Mouse (Mus musculus): ENCODE results near the gene Wfdc3.
A peak's percentile ranks its signal among the peaks of the same experiment; 100 is the strongest.
"Not testable (repeated sequence)": the region's sequence is repeated elsewhere in the genome, so short reads cannot be mapped to it uniquely, and the experiment has no call there.

The Wfdc3 gene

DNA sequence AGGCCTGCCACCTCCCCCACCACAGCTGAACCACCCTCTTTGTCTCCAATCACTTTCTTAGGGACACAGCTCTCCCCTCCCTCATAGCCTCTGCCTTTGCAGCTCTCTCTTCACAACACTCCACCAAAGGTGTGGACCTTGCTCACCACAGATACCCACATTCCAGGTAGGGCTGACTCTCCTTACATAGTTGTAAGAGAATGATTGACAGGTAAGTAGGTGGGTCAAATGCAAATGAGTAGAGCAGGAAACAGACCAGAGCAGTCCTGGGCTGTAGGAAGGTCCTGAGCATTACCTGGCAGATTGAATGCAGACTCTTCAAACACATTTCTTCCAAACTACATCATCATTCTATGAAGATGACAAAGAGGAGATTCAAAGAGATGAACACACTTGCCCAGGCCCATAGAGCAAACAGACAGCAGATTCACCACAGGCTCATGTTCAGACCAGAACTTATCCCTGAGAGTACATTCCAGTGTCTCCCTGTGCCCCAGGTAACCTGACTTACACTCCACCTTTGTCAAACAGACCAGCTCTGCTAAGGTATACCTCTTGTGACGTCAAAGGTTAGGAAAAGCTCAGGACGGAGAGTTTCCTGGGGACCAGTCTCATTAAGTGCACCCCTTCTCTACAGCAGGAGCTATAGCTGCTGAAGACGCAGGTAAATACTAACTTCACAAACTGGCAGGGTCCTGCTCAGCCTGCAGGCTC is 8.2 kb downstream of the Wfdc3 start:
- no peak for DNase-seq (ENCODE audit: low spot score)

DNA sequence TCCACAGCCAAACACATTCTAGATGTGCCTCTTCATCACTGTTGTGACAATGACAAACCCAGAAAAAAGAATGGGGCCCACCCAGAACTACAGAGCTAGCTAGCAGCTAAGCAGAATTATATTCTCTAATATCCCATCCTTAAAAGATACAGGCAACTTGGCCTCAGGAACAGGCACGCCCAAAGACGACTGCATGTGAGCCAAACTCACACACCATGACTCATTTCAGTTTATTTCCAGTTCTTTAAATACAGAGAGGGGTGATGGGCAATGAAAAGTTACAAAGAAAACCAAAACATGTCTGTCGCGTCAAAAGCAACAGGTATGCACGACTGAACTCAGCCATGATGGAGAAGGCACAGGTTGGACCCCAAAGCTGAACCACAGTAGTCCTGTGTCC is 10.3 kb downstream of the Wfdc3 start:
- DNase-seq (ENCODE audit: low spot score), result no peak

DNA sequence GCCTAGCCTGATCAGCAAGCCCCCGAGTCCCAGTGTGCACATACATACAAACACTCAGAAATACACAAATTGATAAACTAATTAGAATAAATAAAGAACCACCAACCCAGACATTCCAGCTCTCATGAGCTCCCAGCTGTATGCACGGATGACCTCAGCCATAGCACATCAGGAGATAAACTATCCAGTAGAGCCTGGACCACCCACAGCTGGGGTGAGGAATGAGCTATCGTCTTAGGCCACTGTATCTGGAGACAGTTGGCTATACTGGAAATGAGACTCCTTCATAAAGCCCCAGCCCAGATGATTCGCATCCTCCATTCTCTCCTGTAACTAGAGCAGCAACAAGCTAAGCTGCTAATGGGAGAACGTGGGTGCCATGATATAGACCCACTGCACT is 10.9 kb downstream of the Wfdc3 start:
- DNase-seq (ENCODE audit: low spot score), result no peak

DNA sequence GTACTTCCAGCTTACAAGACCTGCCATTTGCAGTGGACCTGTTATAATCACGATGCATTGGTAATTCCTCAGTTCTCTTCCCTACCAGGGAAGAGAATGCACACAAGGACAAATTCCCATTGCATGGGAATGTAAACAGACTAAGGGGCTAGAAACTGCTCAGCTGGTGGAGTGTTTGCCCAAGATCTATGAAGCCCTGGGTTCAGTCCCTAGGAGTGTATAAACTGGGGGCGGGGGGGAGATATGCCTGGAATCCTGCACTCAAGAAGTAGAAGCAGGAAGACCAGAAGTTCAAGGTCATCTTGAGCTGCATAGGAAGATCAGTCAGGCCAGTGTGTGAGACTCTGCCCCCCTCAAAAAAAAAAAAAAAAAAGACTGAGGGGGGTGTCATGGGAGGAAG is 12.5 kb downstream of the Wfdc3 start:
- DNase-seq (ENCODE audit: low spot score), result no peak

DNA sequence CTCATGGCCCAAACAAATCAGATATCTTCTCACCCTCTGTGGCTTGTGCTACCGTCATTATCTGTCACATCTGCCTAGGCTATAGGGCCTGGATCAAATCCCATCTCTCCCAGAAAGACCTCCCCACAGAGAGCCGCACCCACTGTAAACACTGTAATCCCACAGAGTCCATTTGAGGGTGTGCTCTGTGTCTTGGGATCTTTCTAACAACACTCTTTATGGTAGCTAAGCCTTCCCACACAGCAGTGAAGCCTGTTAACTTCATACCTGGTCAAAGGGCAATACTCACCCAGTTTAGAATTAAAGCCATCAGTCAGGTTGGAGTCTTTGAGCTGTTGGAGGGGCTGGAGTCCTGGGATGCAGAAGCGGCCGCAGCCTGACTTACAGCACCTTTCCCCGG is 14.0 kb downstream of the Wfdc3 start:
- no peak for DNase-seq (ENCODE audit: low spot score)

DNA sequence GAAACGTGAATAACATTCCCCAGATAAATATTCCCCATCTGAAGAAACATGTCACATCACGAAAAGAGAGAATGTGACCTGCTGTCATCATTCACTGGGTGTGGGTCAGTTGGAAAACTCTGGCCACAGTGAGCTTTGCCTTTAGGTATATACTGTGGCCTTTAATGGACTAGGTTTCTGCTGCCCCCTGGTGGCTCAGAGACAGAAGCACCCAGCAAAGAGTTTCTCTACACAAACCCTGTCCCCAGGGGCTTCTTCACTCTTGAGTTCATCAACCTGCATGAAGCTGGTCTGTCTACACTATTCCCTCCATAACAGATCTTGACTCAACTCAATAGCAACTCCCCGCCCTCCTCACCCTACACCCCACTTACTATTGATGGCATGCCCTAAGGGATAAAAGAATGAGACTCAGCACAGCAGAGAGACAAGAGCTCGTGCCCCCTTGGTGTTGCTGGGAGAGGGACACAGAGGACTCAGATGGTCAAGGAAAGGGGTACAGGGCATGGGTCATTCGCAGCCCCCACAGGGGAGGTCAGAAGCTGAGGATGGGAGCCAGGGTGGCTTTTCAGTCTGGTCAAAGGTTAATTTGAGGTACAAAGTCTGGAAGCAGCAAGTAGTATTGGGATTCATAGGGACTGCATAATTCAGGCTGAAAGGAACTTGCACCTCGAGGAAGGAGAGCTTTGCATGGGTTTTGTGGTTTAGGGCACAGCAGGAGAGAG is 19.7 kb downstream of the Wfdc3 start:
- peak; percentile 57 for DNase-seq (ENCODE audit: low spot score)

DNA sequence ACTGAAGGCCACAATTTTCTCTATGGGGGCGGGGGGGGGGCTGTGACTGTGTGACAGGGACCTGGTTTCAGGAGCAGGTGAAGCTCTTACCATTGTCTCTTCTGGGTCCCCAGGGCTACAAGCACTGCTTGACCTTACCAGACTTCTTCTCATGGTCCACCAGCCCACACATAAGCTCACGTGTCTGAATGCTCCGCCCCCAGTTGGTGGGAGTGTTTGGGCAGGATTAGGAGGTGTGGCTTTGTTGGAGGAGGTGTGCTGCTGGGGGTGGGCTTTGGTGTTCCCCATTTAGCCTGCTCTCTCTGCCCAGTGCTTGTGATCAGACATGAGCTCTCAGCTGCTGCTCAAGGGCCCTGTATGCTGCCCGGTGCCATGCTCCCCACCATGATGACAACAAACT is 22.5 kb downstream of the Wfdc3 start:
- no peak for DNase-seq (ENCODE audit: low spot score)

DNA sequence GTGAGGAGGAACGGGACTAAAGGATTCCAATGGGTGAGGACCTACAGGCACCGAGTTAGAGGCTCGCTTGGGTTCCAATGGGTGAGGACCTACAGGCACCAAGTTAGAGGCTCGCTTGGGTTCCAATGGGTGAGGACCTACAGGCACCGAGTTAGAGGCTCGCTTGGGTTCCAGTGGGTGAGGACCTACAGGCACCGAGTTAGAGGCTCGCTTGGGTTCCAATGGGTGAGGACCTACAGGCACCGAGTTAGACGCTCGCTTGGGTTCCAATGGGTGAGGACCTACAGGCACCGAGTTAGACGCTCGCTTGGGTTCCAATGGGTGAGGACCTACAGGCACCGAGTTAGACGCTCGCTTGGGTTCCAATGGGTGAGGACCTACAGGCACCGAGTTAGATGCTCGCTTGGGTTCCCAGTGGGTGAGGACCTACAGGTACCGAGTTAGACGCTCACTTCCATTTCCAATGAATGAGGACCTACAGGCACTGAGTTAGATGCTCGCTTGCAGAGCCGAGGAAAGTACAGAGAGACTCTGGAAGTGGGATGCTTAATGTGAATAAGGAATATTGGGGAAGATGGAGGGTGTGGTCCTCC is 29.4 kb downstream of the Wfdc3 start:
- not testable (repeated sequence) for DNase-seq (ENCODE audit: low spot score)

DNA sequence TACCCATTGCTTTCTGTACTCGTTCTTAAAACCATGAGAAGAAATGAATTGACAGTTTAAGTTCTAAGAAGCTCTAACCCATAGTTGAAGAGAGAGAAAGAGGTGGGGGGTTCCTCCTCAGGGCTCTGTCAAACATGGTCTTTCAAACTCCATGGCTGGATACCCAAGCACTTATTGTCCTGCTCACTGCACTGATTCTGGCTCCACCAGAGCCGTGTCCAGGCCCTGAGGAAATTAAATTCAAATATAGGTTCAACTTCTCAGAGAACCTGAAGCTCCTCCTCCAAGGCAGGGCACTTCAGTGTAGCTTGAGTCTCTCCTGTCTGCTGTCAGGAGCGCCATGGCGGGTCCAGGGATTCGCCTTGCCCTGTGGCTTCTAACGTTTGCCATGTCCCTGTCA is 30.7 kb downstream of the Wfdc3 start, which contains the start of gene Spint5:
Gene Spint5, plus strand, starts transcription at position 301 of the 400 bp plus-strand sequence.
- DNase-seq (ENCODE audit: low spot score), result no peak

DNA sequence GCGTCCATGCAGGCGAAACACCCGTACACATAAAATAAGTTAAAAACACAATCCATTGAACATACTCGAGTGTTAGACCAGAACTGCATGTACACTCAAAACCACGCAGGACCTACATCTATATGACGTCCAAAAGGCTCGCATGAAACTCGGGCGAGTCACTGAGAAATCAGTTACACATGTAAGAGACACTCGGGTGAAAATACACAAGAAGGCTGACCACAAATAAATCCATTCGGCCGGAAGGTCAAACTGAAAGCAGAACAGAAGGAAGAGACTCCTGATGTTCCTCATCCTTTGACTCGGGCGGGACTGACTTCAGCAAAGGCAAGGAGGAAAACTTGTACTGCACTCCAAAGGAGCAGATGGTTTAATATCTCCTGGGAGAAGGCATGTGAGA is 39.7 kb downstream of the Wfdc3 start:
- no peak for DNase-seq (ENCODE audit: low spot score)

DNA sequence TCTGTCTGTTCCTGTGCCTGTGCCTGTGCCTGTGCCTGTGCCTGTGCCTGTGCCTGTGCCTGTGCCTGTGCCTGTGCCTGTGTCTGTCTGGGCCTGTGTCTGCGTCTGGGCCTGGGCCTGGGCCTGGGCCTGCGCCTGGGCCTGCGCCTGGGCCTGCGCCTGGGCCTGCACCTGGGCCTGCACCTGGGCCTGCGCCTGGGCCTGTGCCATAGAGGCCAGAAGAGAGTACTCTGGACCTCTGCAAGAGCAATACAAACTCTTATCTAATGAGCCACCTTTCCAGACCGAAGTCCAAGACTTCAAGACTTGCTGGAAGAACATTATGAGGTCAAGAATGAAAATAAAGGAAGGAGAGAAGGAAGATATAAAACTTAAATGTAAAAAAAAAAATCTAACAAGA is 40.4 kb downstream of the Wfdc3 start:
- no peak for DNase-seq (ENCODE audit: low spot score)

DNA sequence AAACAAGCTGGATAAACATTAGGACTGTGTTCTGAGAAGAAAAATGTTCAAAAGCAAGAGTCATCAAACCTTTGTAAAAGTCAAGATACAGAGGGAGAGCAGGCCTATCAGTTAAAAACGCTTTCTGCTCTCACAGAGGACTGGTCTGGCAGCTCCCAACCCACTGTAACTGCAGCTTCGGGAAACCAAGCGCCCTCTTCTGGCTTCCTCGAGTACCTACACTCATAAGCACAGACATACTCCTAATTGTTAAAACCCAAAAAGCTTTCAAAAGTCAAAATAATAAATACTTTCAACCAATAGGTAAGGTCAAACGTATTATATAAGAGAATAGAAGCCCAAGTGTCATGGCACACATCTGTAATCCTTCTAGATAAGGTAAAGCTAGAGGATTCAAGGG is 41.5 kb downstream of the Wfdc3 start:
- DNase-seq (ENCODE audit: low spot score), result no peak

DNA sequence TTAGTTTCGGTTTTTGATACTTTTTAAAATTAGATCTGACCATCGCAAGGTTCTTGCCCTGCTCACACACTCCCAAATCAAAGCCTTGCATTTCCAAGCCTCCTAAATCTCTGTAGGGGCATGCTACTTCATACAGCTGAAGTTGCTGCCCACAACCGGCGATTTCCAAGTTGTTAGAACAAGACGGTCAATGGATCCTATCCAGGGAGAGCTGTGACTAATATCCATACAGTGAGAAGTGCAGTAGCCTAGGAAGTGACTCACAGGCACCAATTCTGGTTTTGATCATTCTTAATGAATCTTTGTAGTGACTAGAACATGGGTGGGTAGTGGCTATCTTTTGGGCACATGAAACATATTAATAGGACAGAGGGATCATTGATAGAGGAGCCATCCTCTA is 44.0 kb downstream of the Wfdc3 start:
- no peak for DNase-seq (ENCODE audit: low spot score)

DNA sequence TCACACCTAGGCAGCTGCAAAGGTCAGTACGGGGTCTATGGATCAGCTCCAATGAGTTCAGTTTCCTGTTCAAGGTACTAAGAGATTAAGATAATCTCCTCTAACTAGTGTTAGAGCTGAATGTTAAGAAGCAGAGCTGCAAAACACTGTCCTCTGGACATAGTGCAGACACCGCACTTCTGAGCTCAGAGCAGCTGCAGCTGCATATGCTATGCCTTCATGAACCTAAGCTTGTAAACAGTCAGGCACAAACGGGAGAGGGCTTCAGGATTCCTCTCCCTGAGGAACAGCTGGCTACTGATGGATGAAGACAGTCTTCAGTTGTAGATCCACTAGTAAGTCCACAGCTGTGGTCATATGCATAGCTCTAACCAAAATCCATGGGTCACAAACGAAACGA is 44.8 kb downstream of the Wfdc3 start:
- no peak for DNase-seq (ENCODE audit: low spot score)

DNA sequence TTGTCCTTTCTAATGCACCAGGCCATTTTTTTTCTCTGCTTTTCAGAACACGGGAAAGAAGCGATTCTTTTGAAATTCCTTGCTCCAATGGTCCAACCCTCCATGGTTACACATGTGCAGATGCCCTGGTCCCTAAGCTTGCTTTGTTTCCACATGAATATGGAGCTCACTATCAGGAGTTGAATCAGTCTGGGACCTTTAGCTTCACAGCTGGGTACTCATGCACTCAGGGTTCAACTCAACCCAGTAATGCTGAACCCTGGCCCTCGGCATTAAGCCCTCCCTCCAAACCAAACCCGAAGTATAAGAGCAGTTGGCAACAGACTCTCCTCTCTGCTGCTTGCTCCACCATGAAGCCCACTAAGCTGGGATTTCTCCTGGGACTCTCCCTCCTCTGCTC is 47.5 kb downstream of the Wfdc3 start, which contains the start of gene Spint4:
Gene Spint4, plus strand, starts transcription at position 301 of the 400 bp plus-strand sequence.
- no peak for DNase-seq (ENCODE audit: low spot score)

DNA sequence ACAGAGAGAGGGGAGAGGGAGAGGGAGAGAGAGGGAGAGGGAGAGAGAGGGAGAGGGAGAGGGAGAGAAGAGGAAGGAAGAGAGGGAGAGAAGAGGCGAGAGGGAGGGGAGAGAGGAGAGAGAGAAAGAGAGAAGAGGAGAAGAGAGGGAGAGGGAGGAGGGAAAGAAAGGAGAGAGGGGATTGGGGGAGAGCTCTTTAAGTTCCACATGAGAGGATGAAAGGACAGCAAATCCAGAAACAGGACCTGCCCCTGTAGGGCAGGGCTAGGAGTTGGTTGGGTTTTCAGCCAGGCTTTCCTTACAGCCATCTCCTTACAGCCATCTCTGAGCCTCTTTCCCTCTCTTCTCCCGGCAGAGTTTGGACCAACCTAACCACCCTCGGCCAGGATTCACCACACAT is 60.9 kb downstream of the Wfdc3 start, which contains the start of gene Wfdc13:
Gene Wfdc13, plus strand, starts transcription at position 301 of the 400 bp plus-strand sequence.
- DNase-seq (ENCODE audit: low spot score), result no peak

Measured in ovary, postnatal 14 days (tissue).